Mouse (Mus musculus): Measurements from ENCODE around the gene H2afz.
"Not testable (repeated sequence)": the region's sequence is repeated elsewhere in the genome, so short reads cannot be mapped to it uniquely, and the experiment has no call there.

The H2afz gene

DNA sequence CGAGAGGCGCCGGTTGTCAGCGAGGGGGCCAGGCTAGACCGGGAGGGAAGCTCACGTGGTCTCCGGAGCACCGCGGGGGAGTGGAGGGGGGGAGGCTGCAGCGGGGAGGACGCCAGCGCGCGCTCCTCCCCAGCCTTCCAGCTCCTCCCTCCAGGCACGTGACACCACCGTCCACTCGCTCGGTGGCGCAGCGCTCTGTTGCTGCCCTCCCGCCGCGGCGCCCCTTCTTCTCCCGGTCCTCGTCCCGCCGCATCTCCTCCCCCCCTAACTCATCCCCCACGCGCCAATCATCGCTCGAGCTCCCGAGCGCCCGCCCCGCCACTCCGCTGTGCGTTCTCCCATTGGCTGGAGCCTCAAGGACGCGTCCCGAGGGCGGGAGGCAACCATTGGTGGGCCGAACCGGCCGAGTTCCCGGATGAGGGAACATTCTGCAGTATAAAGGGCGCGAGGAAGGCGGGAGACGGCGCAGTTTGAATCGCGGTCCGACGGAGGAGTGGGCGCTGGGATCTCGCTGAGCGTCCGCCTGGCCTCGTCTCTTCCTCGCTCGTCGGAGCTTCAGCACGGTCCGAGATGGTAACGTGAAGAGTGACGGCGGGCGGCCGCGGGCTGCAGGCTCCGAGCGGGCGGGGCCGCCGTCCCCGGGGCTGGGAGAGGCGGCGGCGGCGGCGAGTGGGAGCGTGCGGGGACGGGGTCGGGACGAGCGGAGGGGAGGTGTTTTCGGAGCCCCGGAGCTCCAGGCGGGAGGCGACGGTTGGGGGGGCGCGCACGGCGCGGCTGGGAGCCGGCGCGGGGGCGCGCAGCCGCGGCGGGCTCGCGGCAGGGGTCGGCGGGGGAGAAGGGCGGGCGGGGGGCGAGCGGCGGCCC, at the start of gene H2afz:
Gene H2afz (plus strand): TSS at position 364 of the 864 bp plus-strand sequence.
- DNase-seq = peak; percentile 98 to 99

DNA sequence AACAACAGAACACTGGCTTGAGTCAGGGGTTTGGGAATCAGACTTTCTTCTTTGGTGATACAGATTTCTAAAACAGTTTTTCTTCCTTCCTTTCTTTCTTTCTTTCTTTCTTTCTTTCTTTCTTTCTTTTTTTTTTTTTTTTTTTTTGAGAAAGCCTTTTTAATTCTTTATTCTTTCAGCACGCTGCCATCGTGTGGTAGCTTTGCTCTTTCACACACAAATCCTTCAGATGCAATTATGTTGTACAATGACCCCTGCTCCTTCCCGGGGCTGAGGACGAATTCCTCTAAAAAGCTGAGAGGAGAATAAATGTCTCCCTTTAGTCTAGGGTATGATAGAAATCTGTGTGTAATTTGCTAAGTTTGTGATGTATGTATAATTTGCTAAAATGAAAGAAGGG, 45.6 kb upstream of the H2afz start:
- DNase-seq = peak in 1 of 2 experiments; percentile 32

DNA sequence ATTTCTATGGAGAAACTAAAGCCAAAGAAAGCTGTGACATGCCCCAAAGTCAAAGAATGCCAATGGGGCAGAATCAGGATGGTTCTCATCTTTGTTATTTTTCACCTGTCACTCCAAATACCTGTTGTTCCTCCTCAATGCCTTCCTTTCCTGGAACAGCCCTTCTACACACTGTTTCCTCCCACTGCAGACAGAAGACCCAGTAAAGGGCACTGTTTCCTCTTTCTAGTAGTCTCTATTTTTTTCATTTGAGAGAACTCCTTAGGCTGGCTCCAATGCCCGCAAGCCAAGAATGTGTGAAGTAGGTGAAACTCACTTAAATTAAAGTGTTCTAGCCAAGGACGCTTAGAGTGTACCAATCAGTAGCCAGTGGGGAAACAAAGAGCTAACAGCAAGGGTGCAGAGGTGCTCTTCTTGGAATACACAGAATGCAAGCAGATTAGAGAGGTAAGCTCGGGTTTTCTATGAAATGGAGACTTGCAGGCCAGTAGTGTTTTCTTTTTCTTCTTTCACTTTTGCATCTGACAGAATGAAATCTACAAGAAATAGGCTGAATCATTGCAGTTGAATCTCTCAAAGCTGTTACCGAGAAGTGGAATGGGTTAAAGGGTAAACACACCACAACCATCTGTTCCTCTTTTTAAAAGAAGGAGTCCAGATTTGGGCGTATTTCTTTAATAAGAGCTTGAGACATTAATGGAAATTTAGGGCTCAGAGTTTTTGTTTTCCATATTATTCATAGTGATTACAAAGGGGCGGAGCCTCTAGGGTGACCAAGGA, 43.4 kb upstream of the H2afz start:
- no peak for DNase-seq

DNA sequence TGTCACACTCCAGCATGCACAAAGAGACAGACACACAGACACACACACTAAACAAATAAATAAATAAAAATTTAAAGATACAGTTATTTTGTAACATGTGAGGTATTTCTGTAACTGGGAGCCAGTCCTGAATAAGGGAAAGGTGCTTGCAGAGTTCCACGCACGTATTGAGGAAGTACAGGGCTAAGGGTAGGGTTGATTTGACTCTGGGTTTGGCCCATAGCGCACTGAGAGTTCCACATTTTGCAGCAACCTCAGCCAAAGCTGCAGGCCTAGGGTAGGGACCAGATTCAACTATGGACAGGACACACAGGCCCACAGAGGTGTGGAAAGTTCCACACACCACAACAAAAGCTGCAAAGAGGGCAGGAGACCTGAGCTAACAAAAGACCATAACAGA, 41.0 kb upstream of the H2afz start:
- DNase-seq = no peak

DNA sequence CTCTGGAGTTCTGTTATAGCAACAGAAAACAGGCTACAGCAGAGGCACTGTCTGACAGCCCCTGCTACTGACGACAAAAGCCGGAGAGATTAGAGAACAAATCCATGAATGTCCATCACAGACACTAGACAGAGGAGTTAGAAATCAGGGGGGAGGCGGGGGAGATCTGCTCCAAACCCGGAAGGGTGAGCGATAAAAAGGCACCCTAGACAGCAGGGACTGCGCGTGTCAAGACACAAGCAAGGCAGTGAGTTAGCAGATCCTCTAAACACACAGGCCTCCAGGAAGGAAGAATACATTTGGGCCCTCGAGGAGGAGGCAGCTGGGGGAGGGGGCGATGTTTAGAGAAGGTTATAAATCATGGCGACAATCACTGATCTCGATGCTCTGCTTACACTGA, 36.6 kb upstream of the H2afz start:
- no peak for DNase-seq

DNA sequence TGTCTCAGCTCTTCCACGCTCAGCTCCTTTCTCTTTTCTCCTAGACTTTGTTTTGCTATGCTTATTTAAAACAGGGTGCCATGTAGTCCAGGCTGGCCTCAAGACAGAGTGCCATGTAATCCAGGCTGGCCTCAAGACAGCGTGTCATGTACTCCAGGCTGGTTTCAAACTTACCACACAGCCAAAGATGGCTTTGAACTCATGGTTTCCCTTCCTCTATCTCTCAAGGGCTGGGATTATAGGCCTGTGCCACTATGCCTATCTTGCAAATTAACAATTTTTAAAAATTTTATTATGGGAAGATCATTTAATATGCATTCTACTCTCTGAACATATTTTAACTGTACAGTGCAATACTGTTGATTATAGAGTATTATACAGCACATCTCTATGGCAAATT, 33.1 kb upstream of the H2afz start:
- DNase-seq = no peak

DNA sequence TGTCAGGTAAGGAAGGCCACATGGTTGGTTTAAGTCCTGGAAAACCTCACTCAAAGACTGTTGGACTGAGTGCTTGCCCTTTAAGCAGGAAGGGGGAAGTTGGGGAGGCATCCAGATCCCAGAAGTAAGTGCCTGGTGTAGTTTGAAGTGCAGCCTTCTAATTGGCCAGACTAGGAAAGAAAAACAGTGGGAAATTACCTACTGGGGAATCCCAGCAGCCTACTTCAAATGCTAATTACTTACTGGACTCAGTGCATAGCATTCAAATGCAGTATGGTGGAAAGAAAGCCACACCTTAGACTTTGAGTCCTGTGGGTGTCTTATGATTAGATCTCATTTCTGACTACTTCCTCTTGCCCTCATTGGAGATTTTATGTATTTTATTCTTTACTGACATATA, 31.2 kb upstream of the H2afz start:
- no peak for DNase-seq

DNA sequence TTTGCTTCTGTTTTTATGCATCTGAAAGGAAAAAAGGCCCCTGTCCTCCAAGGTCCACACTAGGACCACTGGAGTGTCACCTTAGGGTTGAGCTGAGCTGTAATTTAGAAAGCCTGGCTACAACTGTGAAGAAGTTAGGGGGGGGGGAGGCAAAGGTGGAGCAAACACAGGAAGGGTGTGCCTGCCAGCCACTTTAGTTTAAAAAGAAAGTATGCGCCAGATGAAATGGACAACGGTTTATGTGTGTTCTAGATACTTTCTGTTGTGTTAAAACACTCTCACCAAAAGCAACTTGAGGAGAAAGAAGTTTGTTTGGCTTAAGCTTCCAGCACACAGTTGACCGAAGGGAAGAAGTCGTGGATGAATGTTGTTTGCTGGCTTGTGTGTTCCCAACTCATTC, 30.6 kb upstream of the H2afz start:
- DNase-seq = no peak

DNA sequence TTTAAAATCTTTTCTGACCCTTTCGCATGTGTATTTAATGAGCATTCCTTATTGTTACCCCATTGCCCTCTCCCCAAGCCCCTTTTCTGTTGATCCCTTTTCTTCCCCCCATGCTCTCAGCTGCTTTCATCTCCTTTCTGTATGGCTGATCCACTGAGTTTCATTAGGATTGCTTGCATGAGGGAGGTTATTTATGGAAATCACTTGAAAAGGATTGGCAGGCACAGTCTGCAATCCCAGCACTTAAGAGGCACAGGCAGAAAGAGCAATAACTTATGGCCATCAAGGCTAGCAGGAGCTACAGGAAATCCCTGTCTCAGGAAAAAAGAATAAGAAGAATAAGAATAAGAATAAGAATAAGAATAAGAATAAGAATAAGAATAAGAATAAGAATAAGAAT, 27.7 kb upstream of the H2afz start:
- DNase-seq = no peak

DNA sequence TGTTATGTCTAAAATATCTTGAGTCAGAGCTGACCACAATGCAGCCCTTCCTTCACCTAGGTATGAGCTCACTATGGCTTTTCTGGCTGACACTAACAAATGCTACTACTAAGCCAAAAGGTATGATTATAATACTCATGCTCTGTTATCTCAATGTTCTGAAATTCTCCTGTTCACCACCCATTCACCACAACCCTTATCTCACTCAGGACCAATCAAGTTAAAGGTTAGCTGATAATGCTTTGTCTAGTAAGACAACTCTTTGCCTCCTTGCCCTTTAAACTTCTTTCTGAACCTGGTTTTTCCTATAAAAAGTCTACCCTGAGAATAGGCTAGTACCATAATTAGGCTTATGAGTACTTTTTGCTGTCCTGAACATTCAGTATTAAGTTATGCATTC, 26.1 kb upstream of the H2afz start:
- no peak for DNase-seq

DNA sequence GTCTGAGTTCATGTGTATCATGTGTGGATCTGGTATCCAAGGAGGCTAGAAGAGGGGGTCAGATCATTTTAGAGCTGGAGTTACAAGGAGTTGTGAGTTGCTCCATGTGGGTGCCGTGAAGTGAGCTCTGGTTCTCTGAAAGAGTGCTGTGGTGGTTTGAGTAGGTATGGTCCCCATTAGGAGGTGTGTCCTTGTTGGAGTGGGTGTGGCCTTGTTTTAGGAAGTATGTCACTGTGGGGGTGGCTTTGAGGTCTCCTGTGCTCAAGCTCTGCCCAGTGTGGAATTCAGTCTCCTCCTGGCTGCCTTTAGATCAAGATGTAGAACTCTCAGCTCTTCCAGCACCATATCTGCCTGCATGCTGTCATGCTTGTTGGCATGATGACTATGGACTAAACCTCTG, 21.3 kb upstream of the H2afz start:
- no peak for DNase-seq

DNA sequence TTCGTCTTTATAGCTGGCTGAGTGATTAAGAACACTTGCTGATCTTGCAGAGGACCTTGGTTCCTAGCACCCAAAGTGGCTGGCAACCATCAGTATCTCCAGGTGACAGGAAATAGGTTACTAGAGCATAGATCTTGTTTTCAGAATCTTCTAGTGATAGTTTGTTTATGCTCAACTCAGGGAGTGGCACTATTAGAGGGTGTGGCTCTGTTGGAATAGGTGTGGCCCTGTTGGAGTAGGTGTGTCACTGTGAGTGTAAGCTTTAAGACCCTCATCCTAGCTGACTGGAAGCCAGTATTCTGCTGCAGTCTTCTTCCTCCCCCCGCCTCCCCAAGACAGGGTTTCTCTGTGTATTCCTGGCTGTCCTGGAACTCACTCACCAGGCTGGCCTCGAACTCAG, 20.0 kb upstream of the H2afz start:
- DNase-seq = no peak

DNA sequence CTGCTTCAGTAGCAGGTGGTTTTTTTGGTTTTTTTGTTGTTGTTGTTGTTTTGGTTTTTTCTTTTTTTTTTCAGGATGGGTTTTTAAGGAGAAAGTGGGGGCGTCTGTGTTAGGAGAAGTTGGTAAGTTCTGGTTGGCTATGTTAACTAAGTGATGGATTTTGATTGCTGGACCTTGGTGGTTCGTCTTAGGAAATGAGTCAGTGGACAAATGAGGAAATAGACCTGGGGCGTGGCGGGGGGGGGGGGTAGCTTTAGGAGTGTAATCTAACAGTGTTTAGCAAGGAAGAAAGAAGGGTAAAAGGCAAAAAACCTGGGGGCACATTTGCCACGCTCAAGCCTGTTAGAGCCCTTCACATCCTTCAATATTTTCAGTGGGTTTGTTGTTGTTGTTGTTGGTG, 17.7 kb upstream of the H2afz start:
- DNase-seq = no peak

DNA sequence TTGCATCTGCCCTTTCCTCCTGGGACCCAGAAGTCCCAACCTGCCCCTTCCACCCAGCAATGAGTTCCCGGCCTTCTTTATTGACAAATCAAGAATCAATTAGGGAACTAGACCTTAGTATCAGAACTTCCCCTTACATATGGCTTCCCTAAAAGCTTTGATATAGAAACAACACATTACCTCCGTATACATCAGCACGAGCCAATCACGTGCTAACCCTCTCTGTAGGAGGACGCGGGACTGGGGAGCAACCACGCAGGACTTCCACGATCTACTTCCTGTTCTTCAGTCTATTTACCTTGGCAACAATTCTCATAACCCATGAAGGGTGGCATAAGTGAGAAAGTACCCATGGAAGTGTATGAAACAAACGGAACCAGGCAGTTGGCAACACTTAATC, 15.9 kb upstream of the H2afz start:
- no peak for DNase-seq

DNA sequence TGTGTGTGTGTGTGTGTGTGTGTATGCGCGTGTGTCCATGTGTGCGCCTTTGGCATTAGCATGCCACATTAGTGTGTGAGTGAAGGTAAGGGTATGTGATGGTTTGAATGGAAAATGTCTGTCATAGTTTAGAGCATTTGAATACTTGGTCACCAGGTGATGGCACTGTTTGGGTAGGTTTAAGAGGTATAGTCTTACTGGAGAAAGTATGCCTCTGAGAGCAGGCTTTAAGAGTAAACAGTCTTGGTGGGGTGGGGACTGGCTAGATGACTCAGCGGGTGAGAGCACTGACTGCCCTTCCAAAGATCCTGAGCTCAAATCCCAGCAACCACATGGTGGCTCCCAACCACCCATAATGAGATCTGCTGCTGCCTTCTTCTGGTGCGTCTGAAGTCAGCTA, 14.6 kb upstream of the H2afz start:
- DNase-seq = no peak

DNA sequence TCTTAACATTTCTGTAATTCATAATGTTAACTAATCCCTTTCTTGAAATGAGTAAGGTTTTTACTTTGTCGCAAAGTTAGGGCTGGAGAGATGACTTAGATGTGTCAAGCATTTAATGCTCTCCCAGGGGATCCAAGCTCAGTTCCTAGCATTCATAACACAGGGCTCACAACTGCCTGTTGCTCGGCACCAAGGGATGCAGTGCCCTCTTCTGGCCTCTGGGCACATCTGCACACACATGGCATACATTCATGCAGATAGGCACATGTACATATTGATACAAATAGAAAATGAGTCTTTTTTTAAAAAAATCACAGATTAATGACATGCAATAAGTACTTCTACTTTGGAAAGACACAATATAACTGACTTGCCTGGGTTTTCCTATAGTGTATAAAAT, 13.1 kb upstream of the H2afz start:
- DNase-seq = no peak

DNA sequence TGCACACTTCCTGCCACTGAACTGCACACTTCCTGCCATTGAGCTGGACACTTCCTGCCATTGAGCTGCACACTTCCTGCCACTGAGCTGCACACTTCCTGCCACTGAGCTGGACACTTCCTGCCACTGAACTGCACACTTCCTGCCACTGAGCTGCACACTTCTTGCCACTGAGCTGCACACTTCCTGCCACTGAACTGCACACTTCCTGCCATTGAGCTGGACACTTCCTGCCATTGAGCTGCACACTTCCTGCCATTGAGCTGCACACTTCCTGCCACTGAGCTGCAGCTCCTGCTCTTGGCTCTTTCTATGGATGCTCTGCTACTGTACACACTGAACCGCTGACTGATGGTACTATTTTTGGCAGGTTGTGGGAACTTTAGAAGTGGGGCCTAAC, 11.3 kb upstream of the H2afz start:
- DNase-seq = not testable (repeated sequence)

DNA sequence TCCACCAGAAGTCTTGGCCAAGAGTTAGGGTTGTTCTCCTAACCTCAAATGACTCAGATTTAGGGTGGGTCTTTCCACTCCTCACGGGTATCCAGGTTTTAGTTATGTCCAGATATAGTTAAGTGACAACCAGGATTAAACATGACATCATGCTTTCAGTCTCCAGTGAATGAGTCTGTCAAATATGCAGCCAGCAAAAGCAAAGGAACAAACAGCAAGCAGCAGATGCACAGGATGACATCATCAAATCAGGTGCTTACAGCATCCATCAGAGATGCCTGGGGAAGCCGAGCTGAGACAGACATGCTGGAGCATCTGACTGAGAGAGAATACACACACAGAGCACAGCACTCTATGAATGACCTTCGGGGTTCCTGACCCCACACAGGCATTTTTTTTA, 9.0 kb upstream of the H2afz start:
- DNase-seq = no peak

DNA sequence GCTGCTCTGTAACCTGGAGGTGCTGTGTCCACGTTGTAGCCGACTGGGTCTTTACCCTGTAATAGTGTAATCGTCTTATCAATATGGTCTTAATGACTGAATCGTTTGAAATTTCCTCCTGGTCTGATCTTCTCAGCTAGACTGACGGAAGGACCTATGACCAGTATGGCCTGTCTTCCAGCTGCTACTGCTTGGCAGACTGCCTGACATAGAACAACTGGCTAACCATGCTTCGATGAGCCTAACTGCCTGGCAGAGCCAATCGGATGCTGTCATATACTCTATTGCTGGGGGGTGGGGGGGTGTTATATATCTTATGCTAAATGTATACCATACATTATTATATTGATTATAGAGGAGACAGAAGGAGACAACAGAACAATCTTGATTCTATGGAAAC, 8.2 kb upstream of the H2afz start:
- DNase-seq = no peak

DNA sequence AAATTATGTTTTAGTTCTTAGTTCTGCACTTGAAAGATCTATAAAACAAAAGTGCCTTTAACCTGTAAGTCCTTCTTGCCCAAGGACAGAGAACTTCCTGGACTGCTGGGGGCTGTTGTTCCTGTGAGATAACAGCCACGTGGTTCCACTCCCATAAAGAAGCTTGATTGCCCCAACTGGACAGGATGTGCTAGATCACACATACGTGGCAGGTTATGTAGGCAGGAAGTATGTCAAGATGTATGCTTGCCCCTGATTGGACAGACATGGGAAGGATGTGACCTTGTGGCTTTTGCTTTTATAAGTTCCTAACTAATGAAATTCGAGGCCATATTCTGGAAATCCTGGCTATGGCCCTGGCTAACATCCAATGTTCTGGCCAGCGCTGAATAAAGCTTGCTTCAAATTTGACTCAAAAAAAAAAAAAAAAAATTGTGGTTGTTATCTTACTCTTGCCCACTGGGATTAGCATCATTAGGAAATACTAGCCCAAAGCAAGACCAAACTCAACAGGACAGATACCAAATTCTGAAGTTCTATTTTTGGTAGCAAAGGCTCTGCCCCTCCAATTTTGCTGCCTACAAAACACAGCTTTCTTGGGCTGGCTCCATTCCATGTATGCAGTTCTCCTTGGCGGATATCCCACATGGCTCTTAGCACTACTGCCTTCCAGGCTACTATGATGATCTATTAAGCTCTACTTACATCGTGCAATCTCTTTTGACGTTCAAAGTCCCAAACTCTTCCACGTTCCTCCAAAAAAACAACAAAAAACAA, 3.7 kb upstream of the H2afz start:
- DNase-seq = no peak

DNA sequence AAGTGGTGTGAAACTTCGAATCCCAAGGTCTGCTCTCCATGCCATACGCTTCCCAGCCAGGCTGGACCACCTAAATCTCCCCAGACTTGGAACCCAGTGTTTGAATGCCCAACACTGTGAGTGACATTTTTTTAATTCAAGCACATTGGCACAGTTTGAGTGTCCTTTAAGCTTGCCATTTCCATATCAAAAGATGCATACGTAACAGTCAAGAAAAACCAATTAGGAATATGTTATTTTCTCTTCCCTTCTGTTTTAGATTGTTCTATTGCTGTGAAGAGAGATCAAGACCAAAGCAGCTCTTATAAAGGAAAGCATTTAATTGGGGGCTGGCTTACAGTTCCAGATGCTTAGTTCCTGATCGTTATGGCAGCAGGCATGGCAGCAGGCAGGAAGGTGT, 2.9 kb upstream of the H2afz start:
- no peak for DNase-seq

DNA sequence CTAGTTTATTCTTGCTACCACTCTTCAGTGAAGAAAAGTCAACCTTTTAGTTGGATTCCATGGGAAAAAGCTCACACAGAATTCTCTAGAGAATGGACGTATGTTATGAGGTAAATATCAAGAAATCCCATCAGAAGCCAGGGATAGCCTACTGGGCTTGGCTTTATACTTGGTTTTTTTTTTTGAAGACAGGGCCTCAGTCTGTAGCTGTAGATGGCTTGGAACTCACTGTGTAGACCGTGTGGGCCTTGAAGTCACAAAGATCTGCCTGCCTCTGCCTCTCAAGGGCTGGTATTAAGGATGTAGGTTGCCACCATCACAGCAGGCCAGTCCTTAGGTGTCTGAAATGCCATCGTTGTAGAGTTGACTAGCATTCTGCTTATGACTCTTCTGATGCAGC, 1.7 kb upstream of the H2afz start:
- no peak for DNase-seq

DNA sequence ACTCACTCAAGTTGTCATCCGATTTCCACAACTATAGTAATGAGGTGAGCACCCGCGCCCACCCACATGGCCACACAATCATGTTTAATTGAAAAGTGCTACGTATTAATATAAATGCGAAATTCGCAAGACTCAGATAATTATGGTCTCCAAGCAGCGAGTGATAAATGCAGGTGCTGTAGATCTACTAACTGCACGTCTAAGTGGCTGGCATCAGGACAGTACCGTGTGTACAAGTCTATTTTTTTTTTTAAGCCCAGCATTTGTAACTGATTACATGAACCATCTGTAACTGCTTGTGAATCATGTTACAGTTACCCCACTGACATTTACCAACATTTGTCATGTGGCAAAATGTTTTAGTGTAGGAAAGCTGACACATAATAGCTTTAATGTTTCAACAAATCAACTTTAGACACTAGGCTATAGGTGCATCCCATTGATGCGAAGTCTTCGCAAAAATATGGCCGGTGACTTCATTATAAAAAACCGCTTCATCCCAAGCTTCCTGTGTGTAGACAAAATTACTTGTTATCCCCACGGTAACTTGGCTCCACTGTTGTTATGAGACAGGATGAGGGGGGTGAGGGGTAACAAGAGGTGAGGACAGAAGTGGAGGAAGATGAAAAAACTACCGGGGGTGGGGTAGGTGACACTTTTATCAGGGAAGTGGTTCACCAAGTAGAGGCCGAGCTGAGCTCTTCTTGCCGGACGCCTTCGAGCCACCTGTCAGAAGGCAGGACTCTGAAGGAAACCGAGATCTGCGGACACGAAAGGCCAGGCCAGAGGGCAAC, 760 bp upstream of the H2afz start:
- no peak for DNase-seq
